8 mouse cellular contexts compared by ENCODE assay signal in genomic region chr2:36048748-36049566, GRCm38 (mm10). TPM values are rescaled to one million over a fixed set of nuclear protein-coding genes. Genes with fewer than 3 reads are reported as not detected.
A peak's percentile ranks its signal among the peaks of the same experiment; 100 is the strongest.
DNase-seq lines count a peak whose midpoint lies in the region; ATAC-seq lines count a peak whose summit lies in the region.

Gene Ndufa8 (minus strand): TSS chr2:36049406.
Gene Morn5 (plus strand): TSS chr2:36049458.

- H3K27ac ChIP-seq in hindbrain, embryonic 16.5 days (ENCODE audit: low read depth, low read length): peak within 1 kb of the TSS; percentile 72
- peak within 1 kb of the TSS; percentile 53 for H3K27ac ChIP-seq in macrophage

- H3K27me3 ChIP-seq in hindbrain, embryonic 16.5 days (replicated peaks; ENCODE audit: control insufficient read depth, insufficient read depth, low read length): no peaks in the 10 kb centered on the region

- ATAC-seq in hindbrain, embryonic 16.5 days: peak; percentile 98

- H3K4me1 ChIP-seq in hindbrain, embryonic 16.5 days (ENCODE audit: control insufficient read depth, insufficient read depth, low read depth, low read length): peaks cover 15% of the 10 kb centered on the region

- peak within 1 kb of the TSS; percentile 85 for H3K4me2 ChIP-seq in hindbrain, embryonic 16.5 days (ENCODE audit: low read length)

- no peaks in the 10 kb centered on the region for H3K9me3 ChIP-seq in hindbrain, embryonic 16.5 days (ENCODE audit: control insufficient read depth, low read length)

- H3K9ac ChIP-seq in hindbrain, embryonic 16.5 days (ENCODE audit: low read depth, low read length): peak within 1 kb of the TSS; percentile 96

- DNase-seq in WW6 (ENCODE audit: low read depth, low spot score): peak; percentile 91
- peak; percentile 99 for DNase-seq in cerebellum, postnatal 4 days (ENCODE audit: low spot score in 2 of 2)
- DNase-seq in gastrocnemius, adult 18-20 months (ENCODE audit: low spot score): peak; percentile 98
- DNase-seq in left cerebral cortex, adult 18-20 months (ENCODE audit: low spot score in 2 of 2): peak; percentile 98 to 99
- peak; percentile 98 for DNase-seq in right cerebral cortex, adult 18-20 months
- DNase-seq in urinary bladder, postnatal 10 days (ENCODE audit: low spot score): peak; percentile 92

- H3K36me3 ChIP-seq in hindbrain, embryonic 16.5 days (ENCODE audit: control insufficient read depth, insufficient read depth, low read length): no peaks in the 10 kb centered on the region
- peaks cover 5% of the 10 kb centered on the region; the same call in 1 of the 2 replicates for H3K36me3 ChIP-seq in macrophage (ENCODE audit: inconsistent target)

- peak within 1 kb of the TSS; percentile 93 for H3K4me3 ChIP-seq in hindbrain, embryonic 16.5 days (ENCODE audit: low read length)
- peak within 1 kb of the TSS; percentile 90 for H3K4me3 ChIP-seq in macrophage (ENCODE audit: inconsistent target)

- WGBS in hindbrain, embryonic 16.5 days: under 1% methylated on average over 41 of the region's 44 CpGs
- WGBS in macrophage (ENCODE audit: missing documents): under 1% methylated on average over 44 of the region's 44 CpGs

- peaks cover 52% of the 10 kb centered on the region for H3K79me2 ChIP-seq in macrophage (ENCODE audit: inconsistent target)

RNA-seq across cellular contexts. Expression of gene Ndufa8, which starts in this region (rescaled TPM):
- 100 to 1,000 TPM; 309 to 366 TPM for total RNA-seq in gastrocnemius, adult 18-20 months (2021)
- polyA plus RNA-seq in hindbrain, embryonic 16.5 days (2015; fragmentation: Nextera tagmentation; extraction: Ambion mirVana): 346 and 375 TPM in 2 replicates
- total RNA-seq in left cerebral cortex, adult 18-20 months (2021): 100 to 1,000 TPM; 191 to 192 TPM
- 10 to 100 TPM in 2 of 26 experiments, 1 to 10 TPM in 21, not detected in 3; 1.1 to 15.7 (median 4.5) TPM for total RNA-seq in macrophage (2018; cell fraction: chromatin; rRNA removed)
- total RNA-seq in macrophage (2018; cell fraction: cytosol; rRNA removed): 100 to 1,000 TPM in 6 of 26 experiments, 10 to 100 TPM in 20; 69.9 to 115 (median 90.7) TPM
- 10 to 100 TPM in 20 of 26 experiments, 1 to 10 TPM in 6; 6.3 to 36.3 (median 16.9) TPM for total RNA-seq in macrophage (2018; cell fraction: nucleus; rRNA removed)
- 83.2 to 127 TPM (median 84.4 TPM) in 3 replicates for polyA plus RNA-seq in macrophage (2018)

RNA-seq across cellular contexts. Expression of gene Morn5, which starts in this region (rescaled TPM):
- not detected for total RNA-seq in gastrocnemius, adult 18-20 months (2021)
- polyA plus RNA-seq in hindbrain, embryonic 16.5 days (2015; fragmentation: Nextera tagmentation; extraction: Ambion mirVana): 4.1 and 4.6 TPM in 2 replicates
- total RNA-seq in left cerebral cortex, adult 18-20 months (2021): 1 to 10 TPM; 1.0 to 1.3 TPM
- total RNA-seq in macrophage (2018; cell fraction: chromatin; rRNA removed): not detected
- under 1 TPM in 3 of 26 experiments, not detected in 23; 0.24 to 0.29 (median 0.28) TPM for total RNA-seq in macrophage (2018; cell fraction: cytosol; rRNA removed)
- not detected for total RNA-seq in macrophage (2018; cell fraction: nucleus; rRNA removed)
- not detected in 3 replicates for polyA plus RNA-seq in macrophage (2018)

Comparison
In these comparisons a context has a peak if more than half of its experiments do, and no peak if none do; other contexts are left out.
1. Peak in every context shown above with its lines: DNase-seq, ATAC-seq, H3K4me3 ChIP-seq and H3K27ac ChIP-seq.